Mouse (Mus musculus) thymus, postnatal 25 days (tissue): ENCODE measurements around the gene Ccdc180.

ENCODE experiments used
- DNase-seq: peaks from one replicate; pipeline ENCODE4 v3.0.0; 2022

Gene Ccdc180

GRCm38 (mm10) chr4:45972448-45972854, 82.3 kb downstream of the Ccdc180 start:
- DNase-seq = peak; percentile 34

GRCm38 (mm10) chr4:45972951-45973350, 82.8 kb downstream of the Ccdc180 start:
- DNase-seq = peak; percentile 3

GRCm38 (mm10) chr4:45976931-45977667, 87.0 kb downstream of the Ccdc180 start:
- DNase-seq = no peak

GRCm38 (mm10) chr4:45979916-45980315, 89.8 kb downstream of the Ccdc180 start:
- no peak for DNase-seq

- no peak for DNase-seq
Measured at GRCm38 (mm10) chr4:45981054-45981453, 91.0 kb downstream of the Ccdc180 start.

- DNase-seq = no peak
Measured at GRCm38 (mm10) chr4:45990427-45991135, 100.5 kb downstream of the Ccdc180 start.

GRCm38 (mm10) chr4:45998536-45998935, 108.4 kb downstream of the Ccdc180 start:
- DNase-seq = no peak
